Mouse (Mus musculus) monocyte, adult 5-6 weeks (primary cell): Measurements from ENCODE around the gene Ubqln4. TPM values are rescaled to one million over a fixed set of nuclear protein-coding genes. Genes with fewer than 3 reads are reported as not detected.
"Not testable (repeated sequence)": the region's sequence is repeated elsewhere in the genome, so short reads cannot be mapped to it uniquely, and the experiment has no call there.

Source experiments
- ATAC-seq: fragments of 153-309, 156-312 bp; replicated peaks from 2 replicates; pipeline ENCODE4 v1.8.0; 2017; ENCODE audit warnings: mild to moderate bottlenecking; ENCODE audit not compliant: low TSS enrichment, insufficient number of reproducible peaks, severe bottlenecking, poor library complexity, low FRiP score
- total RNA-seq: library from RNA; stranded (forward); fragments of 200-1000, 200-491, 200-594 nt; gene quantifications from 3 replicates; pipeline ENCODE4 v1.2.3, GENCODE M21; 2017

Gene Ubqln4
- total RNA-seq, 1 experiment from 2014 or later: 19.6 TPM

- ATAC-seq: no peak
Measured at GRCm38 (mm10) chr3:88555069-88555605, 1.6 kb downstream of the Ubqln4 start.

GRCm38 (mm10) chr3:88555731-88556130 lies 2.2 kb downstream of the Ubqln4 start:
- ATAC-seq: no peak

GRCm38 (mm10) chr3:88556616-88557015 lies 3.1 kb downstream of the Ubqln4 start:
- ATAC-seq: no peak

- ATAC-seq: no peak
Measured at GRCm38 (mm10) chr3:88559596-88559995, 6.0 kb downstream of the Ubqln4 start.

GRCm38 (mm10) chr3:88561989-88562388 lies 8.4 kb downstream of the Ubqln4 start:
- ATAC-seq: no peak

GRCm38 (mm10) chr3:88563442-88563841 lies 9.9 kb downstream of the Ubqln4 start:
- no peak for ATAC-seq

- no peak for ATAC-seq
Measured at GRCm38 (mm10) chr3:88563966-88564365, 10.4 kb downstream of the Ubqln4 start.

- ATAC-seq: no peak
Measured at GRCm38 (mm10) chr3:88566116-88566515, 12.6 kb downstream of the Ubqln4 start.

- ATAC-seq: no peak
Measured at GRCm38 (mm10) chr3:88566536-88567061, 13.0 kb downstream of the Ubqln4 start.

- no peak for ATAC-seq
Measured at GRCm38 (mm10) chr3:88567892-88568291, 14.3 kb downstream of the Ubqln4 start.

GRCm38 (mm10) chr3:88568615-88569014 lies 15.1 kb downstream of the Ubqln4 start:
- no peak for ATAC-seq

GRCm38 (mm10) chr3:88569093-88569492 lies 15.5 kb downstream of the Ubqln4 start:
- ATAC-seq: no peak

- ATAC-seq: no peak
Measured at GRCm38 (mm10) chr3:88569694-88570093, 16.1 kb downstream of the Ubqln4 start.

- ATAC-seq: no peak
Measured at GRCm38 (mm10) chr3:88570341-88570740, 16.8 kb downstream of the Ubqln4 start.

GRCm38 (mm10) chr3:88571856-88572255 lies 18.3 kb downstream of the Ubqln4 start:
- no peak for ATAC-seq

GRCm38 (mm10) chr3:88572835-88573234 lies 19.3 kb downstream of the Ubqln4 start:
- no peak for ATAC-seq

GRCm38 (mm10) chr3:88573810-88574209 lies 20.3 kb downstream of the Ubqln4 start:
- no peak for ATAC-seq

GRCm38 (mm10) chr3:88575540-88575939 lies 22.0 kb downstream of the Ubqln4 start, which contains the start of gene Ssr2:
Gene Ssr2 (plus strand): TSS chr3:88575876.
- ATAC-seq: no peak

GRCm38 (mm10) chr3:88577846-88578245 lies 24.3 kb downstream of the Ubqln4 start:
- not testable (repeated sequence) for ATAC-seq

GRCm38 (mm10) chr3:88578498-88579424 lies 25.2 kb downstream of the Ubqln4 start:
- no peak for ATAC-seq
